Mouse (Mus musculus) liver, embryonic 14.5 days (tissue): Measurements from ENCODE around the gene Plekhh3. TPM values are rescaled to one million over a fixed set of nuclear protein-coding genes. Genes with fewer than 3 reads are reported as not detected.
A peak's percentile ranks its signal among the peaks of the same experiment; 100 is the strongest.

Source experiments
- ATAC-seq: fragments of 200-750 bp; cut with Nextera tagmentation; 2 replicates; pipeline ENCODE4 v1.8.0; 2017; ENCODE audit warnings: moderate number of reproducible peaks, mild to moderate bottlenecking, moderate library complexity; ENCODE audit not compliant: insufficient read depth
- DNase-seq, 3 experiments: peaks; one replicate each; pipeline ENCODE4 v3.0.0-alpha.2; 2012 to 2013; ENCODE audit warnings: low read depth in 3 of 3, low spot score in 3 of 3
- H3K27ac ChIP-seq: fragments of 300-500 bp; sonication (generic); 2 replicates; pipeline ENCODE4 v1.5.1; 2014; ENCODE audit warnings: moderate library complexity, mild to moderate bottlenecking, control low read depth, inconsistent platforms
- H3K27me3 ChIP-seq: fragments of 300-500 bp; sonication (generic); 2 replicates; pipeline ENCODE4 v1.6.1; 2014; ENCODE audit warnings: mild to moderate bottlenecking, low read length, moderate library complexity; ENCODE audit not compliant: control insufficient read depth, insufficient read depth
- H3K36me3 ChIP-seq: fragments of 300-500 bp; sonication (generic); replicated peaks from 2 replicates; pipeline ENCODE4 v1.6.1; 2014; ENCODE audit warnings: low read depth; ENCODE audit not compliant: control insufficient read depth, insufficient read depth
- H3K4me1 ChIP-seq, 2 experiments: fragments of 200-500 bp in 1 of 2; fragments of 300-500 bp in 1 of 2; sonication (generic) in 1 of 2; replicated peaks; 2 replicates each; pipeline ENCODE4 v1.6.1; 2012 to 2014; ENCODE audit warnings: antibody characterized with exemption in 1 of 2, inconsistent platforms in 1 of 2, low read length in 1 of 2; ENCODE audit not compliant: control insufficient read depth in 2 of 2, insufficient read depth in 2 of 2
- H3K4me2 ChIP-seq: fragments of 300-500 bp; sonication (generic); 2 replicates; pipeline ENCODE4 v1.6.1; 2014; ENCODE audit warnings: low read depth, mild to moderate bottlenecking, control low read depth, moderate library complexity
- H3K4me3 ChIP-seq, 2 experiments: fragments of 200-500 bp in 1 of 2; fragments of 300-500 bp in 1 of 2; sonication (generic) in 1 of 2; 2 replicates each; pipeline ENCODE4 v1.5.1; 2012 to 2014; ENCODE audit warnings: low read depth in 2 of 2, low read length in 2 of 2, mild to moderate bottlenecking in 2 of 2, control low read depth in 1 of 2, inconsistent platforms in 1 of 2, moderate library complexity in 1 of 2; ENCODE audit not compliant: insufficient read depth in 1 of 2
- H3K9ac ChIP-seq: fragments of 300-500 bp; sonication (generic); replicated peaks from 2 replicates; pipeline ENCODE4 v1.6.1; 2014; ENCODE audit warnings: mild to moderate bottlenecking, control low read depth, moderate library complexity
- H3K9me3 ChIP-seq: fragments of 300-500 bp; sonication (generic); 2 replicates; pipeline ENCODE4 v1.6.1; 2016; ENCODE audit warnings: low read length, mixed read lengths; ENCODE audit not compliant: control insufficient read depth
- CTCF ChIP-seq: IDR thresholded peaks from 2 replicates; pipeline ENCODE4 v1.5.1; 2016; ENCODE audit warnings: antibody characterized with exemption, low read depth, control low read depth
- EP300 ChIP-seq: IDR thresholded peaks from 2 replicates; pipeline ENCODE4 v1.6.1; 2016; ENCODE audit warnings: antibody characterized with exemption, low read depth
- WGBS: fragments of 180-500 bp; shearing (Covaris S2); extraction: QIAGEN DNeasy Blood & Tissue Kit; methylation state at CpG from one replicate; pipeline ENCODE4 v1.1.7; 2014; ENCODE audit not compliant: insufficient replicate concordance; 5-methylcytosine and 5-hydroxymethylcytosine counted together
- polyA plus RNA-seq, 2 experiments: library from polyadenylated mRNA; depleted of rRNA in 1 of 2; stranded (reverse) in 1 of 2; unstranded in 1 of 2; fragments of >200 nt; fragmentation: Nextera tagmentation in 1 of 2; extraction: Ambion mirVana in 1 of 2; gene quantifications; 2 replicates each; pipeline versions ENCODE4 v1.2.1 to v1.2.3; 2012 to 2014

The Plekhh3 gene
- polyA plus RNA-seq, 2 experiments = 1.0 to 1.1 TPM

- no peaks in the 10 kb centered on the region for H3K9me3 ChIP-seq
- H3K36me3 ChIP-seq = peaks cover 21% of the 10 kb centered on the region; the same call in 1 of the 2 replicates
- DNase-seq = peak in 1 of 3 experiments; percentile 32
- no peak overlapping the region for H3K4me2 ChIP-seq
- H3K4me3 ChIP-seq = no peak overlapping the region
- TF ChIP-seq CTCF (peak; percentile 92), EP300 (no peak)
- H3K27ac ChIP-seq = no peak overlapping the region
- ATAC-seq = no peak
- WGBS = 46% methylated on average over 7 of the region's 7 CpGs
- H3K9ac ChIP-seq = no peak overlapping the region
- H3K4me1 ChIP-seq = peaks cover 10 to 14% of the 10 kb centered on the region in 2 experiments
- no peaks in the 10 kb centered on the region for H3K27me3 ChIP-seq
Measured at GRCm38 (mm10) chr11:101200986-101201385, 29.8 kb upstream of the Plekhh3 start.

GRCm38 (mm10) chr11:101199555-101199954 lies 28.4 kb upstream of the Plekhh3 start:
- H3K4me1 ChIP-seq = peaks cover 10 to 14% of the 10 kb centered on the region in 2 experiments
- H3K36me3 ChIP-seq = peaks cover 21% of the 10 kb centered on the region; the same call in 1 of the 2 replicates
- WGBS = 35% methylated on average over 3 of the region's 3 CpGs
- DNase-seq (peak in 2 of 3 experiments; percentile 46 to 52), ATAC-seq (peak; percentile 85)
- 0 out of 2 replicates have a peak overlapping the region, but pooled peaks have one; percentile 6 for H3K4me2 ChIP-seq
- H3K9ac ChIP-seq = no peak overlapping the region; the same call in 1 of the 2 replicates
- H3K4me3 ChIP-seq = no peak overlapping the region
- H3K27me3 ChIP-seq = no peaks in the 10 kb centered on the region
- H3K9me3 ChIP-seq = no peaks in the 10 kb centered on the region
- TF ChIP-seq EP300 (peak; percentile 70), CTCF (no peak)
- no peak overlapping the region for H3K27ac ChIP-seq

- Histone ChIP-seq H3K4me2 (no peak overlapping the region), H3K9me3 (no peaks in the 10 kb centered on the region), H3K4me1 (peaks cover 10 to 20% of the 10 kb centered on the region in 2 experiments), H3K4me3 (no peak overlapping the region), H3K27ac (no peak overlapping the region), H3K9ac (no peak overlapping the region), H3K27me3 (no peaks in the 10 kb centered on the region), H3K36me3 (peaks cover 15% of the 10 kb centered on the region; the same call in 1 of the 2 replicates)
- TF ChIP-seq EP300 = no peak
- TF ChIP-seq CTCF = no peak
- no peak for DNase-seq
- WGBS = 81% methylated on average over 8 of the region's 8 CpGs
- no peak for ATAC-seq
Measured at GRCm38 (mm10) chr11:101196175-101196574, 25.0 kb upstream of the Plekhh3 start.

GRCm38 (mm10) chr11:101195571-101195970 lies 24.4 kb upstream of the Plekhh3 start:
- Histone ChIP-seq H3K4me1 (peaks cover 14 to 24% of the 10 kb centered on the region in 2 experiments), H3K36me3 (peaks cover 15% of the 10 kb centered on the region; the same call in 1 of the 2 replicates), H3K27me3 (no peaks in the 10 kb centered on the region), H3K27ac (no peak overlapping the region), H3K9ac (no peak overlapping the region), H3K4me3 (no peak overlapping the region), H3K4me2 (no peak overlapping the region), H3K9me3 (no peaks in the 10 kb centered on the region)
- ATAC-seq (no peak), DNase-seq (no peak)
- 75% methylated on average over 8 of the region's 8 CpGs for WGBS
- no peak for TF ChIP-seq CTCF
- TF ChIP-seq EP300 = no peak

GRCm38 (mm10) chr11:101195101-101195500 lies 23.9 kb upstream of the Plekhh3 start:
- Histone ChIP-seq H3K27me3 (no peaks in the 10 kb centered on the region), H3K9ac (no peak overlapping the region), H3K4me1 (peaks cover 17 to 28% of the 10 kb centered on the region in 2 experiments), H3K36me3 (peaks cover 14% of the 10 kb centered on the region; the same call in 1 of the 2 replicates), H3K9me3 (no peaks in the 10 kb centered on the region), H3K4me3 (no peak overlapping the region), H3K4me2 (no peak overlapping the region), H3K27ac (no peak overlapping the region)
- WGBS = 27% methylated on average over 1 of the region's 1 CpGs
- no peak for DNase-seq
- no peak for TF ChIP-seq EP300
- TF ChIP-seq CTCF = no peak
- no peak for ATAC-seq
